Mouse (Mus musculus): ENCODE results near the gene Cd3eap.
A peak's percentile ranks its signal among the peaks of the same experiment; 100 is the strongest.

Gene Cd3eap

DNA sequence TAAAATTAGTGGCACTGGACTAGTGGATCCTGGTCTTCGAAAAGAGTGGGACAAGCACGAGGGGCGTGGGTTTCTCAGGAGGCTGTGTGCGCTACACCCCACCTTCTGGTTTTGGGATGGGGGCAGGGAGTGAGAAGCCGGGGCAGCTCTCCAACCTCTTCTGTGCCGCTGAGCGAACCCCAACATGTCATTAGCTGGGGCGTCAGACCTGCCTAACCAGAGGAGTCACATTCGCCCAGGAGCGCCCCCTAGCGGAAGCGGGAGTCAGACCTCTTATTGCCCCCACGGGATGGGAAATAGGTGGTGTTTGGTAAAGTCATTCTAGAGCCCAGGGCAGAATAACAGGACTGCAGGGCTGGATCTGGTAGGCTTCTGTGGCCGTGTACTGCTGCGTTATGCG is 2.4 kb upstream of the Cd3eap start:
- no peak for DNase-seq (ENCODE audit: low spot score)

DNA sequence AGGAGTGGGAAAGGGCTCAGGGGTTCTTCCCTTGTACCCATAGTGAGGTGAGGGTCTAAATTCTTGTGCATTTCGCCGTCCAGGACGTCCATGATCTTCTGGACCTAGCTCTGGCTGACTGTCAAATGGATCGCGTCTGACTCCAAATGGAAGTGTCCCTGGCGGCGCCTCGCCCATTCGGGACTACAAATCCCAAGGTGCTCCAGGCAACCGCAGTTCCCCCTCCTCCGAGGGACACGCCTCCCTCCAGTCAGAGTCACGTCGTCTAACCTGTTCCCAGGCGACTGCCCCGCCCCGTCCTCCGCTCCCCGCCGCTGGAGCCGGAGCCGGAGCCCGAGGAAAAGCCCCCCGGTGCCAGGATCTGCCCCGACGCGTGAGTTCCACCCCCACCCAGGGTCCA is 1.7 kb upstream of the Cd3eap start:
- peak; percentile 88 for DNase-seq (ENCODE audit: low spot score)

- peak; percentile 87 for DNase-seq (ENCODE audit: low spot score)
These were observed 784 bp upstream of the Cd3eap start for GRCm38 (mm10) chr7:19359892-19360641.

DNA sequence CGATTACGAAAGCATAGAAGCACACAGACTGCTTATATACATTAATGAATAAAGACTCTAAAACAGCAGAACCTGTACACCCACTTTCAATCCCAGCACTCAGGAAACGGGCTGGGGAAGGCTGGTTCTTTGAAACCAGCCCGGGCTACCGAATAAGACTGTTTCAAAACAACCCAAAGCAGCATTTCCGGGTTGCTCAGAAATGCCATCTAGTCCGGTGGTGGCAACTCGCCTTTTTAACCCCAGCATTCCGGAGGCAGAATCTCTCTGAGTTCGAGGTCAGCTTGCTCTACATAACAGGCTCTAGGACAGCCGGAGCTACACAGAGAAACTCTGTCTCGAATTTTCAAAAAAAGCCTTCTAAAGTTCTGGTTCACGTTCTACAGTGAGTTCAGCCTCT is 649 bp downstream of the Cd3eap start:
- DNase-seq (ENCODE audit: low spot score) = no peak

DNA sequence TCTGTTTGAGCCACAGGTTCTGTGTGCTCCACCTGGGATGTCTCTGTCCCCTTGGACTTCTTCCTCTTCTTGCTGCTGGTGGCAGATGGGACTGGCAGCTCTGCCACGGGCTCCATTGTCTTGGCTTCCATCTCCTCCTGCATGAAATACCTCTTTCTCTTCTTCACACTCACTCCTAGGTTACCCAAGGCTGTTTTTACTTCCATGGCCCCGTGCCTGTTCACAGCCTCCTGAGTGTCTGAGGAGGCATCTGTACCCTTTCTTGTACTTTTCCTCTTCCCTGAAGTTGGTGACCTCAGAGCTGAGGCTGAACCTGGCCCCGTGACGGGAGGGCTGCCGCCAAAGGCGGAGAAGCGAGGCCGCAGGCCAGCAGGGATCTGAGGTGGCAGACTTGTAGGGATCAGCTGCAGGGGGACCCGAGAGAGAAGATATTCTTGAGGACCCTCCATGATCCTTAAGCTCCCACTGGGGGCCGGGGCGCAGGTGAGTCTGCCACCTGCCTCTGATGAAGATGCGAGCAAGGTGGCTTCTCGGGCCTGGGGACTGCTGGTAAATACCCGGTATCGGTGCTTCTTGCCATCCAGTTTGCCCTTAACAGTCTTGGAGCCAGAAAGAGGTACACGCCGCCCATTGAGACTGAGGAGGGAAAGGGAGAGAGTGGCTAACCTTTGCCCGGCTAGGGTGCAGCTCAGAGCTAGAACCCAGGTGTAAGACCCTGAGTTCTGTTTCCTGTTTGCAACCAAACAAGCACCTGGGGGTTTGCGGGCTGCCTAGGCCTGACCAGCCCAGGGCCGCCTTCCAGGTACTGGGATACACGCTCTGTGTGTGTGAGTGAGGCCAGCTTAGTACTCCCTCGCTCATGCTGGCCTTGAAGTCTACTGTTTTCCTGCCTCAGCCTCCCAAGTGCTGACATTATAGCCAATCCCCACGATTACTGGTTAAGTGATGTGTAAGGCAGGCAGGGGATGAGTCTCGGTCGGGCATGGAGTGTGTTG is 1.6 kb downstream of the Cd3eap start:
- DNase-seq (ENCODE audit: low spot score) = no peak

- DNase-seq (ENCODE audit: low spot score) = no peak
These were observed 3.0 kb downstream of the Cd3eap start for GRCm38 (mm10) chr7:19356311-19356710.

GRCm38 (mm10) chr7:19354991-19355390 is 4.3 kb downstream of the Cd3eap start:
- no peak for DNase-seq (ENCODE audit: low spot score)

DNA sequence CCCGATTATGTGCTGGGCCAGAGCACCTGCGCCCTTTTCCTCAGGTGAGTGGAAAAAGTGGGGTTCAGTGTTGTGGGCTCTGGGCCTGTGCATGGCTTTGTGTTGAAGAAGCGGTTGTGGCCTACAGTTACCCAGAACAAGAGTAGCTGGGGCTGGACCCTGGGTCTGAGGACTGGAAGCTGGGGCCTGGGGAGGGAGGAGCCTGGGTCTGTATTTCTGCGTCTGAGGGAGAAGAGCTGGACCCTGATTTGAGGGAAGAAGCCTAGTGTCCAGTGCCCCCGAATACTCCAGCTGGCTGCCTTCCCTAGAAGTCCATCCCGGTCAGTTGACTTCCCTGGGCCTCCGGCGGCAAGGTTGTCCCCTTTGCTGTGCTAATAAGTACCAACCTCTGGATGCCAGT is 9.1 kb downstream of the Cd3eap start:
- DNase-seq (ENCODE audit: low spot score) = no peak

- DNase-seq (ENCODE audit: low spot score) = no peak
These were observed 9.9 kb downstream of the Cd3eap start for GRCm38 (mm10) chr7:19349188-19349915.

GRCm38 (mm10) chr7:19344938-19345471 is 14.3 kb downstream of the Cd3eap start:
- peak; percentile 98 for DNase-seq (ENCODE audit: low spot score)

DNA sequence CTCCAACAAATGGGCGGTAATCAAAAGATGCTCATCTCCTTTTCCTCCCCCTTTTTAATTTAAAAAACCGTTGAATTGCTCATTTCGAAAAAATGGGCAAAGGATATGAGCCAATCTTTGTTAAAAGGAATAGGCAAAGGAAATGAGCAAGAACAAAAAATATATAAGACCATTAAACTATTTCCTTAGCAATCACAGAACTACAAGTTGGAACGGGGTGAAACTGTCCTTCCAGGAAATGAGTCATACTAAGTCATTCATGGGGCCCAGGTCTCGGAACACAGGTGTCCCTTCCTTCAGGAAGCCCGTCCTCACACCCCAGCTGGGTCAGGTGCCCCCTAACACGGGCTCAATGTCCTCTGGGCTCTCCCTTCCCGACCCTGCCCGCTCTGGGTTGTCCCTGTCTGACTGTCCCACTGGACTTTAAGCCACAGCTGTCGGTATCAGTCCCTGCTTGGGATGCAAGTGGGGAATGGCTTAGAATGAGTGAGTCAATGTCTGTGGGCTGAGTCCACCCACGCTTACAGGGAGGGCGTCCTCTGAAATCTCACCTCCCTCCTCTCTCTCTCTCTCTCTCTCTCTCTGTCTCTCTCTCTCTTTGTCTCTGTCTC is 14.9 kb downstream of the Cd3eap start, which contains the start of gene Ercc1:
TSS of gene Ercc1 (plus strand) at position 542 of the 611 bp plus-strand sequence.
- DNase-seq (ENCODE audit: low spot score) = no peak

GRCm38 (mm10) chr7:19343210-19343808 is 16.0 kb downstream of the Cd3eap start:
- DNase-seq (ENCODE audit: low spot score) = no peak

DNA sequence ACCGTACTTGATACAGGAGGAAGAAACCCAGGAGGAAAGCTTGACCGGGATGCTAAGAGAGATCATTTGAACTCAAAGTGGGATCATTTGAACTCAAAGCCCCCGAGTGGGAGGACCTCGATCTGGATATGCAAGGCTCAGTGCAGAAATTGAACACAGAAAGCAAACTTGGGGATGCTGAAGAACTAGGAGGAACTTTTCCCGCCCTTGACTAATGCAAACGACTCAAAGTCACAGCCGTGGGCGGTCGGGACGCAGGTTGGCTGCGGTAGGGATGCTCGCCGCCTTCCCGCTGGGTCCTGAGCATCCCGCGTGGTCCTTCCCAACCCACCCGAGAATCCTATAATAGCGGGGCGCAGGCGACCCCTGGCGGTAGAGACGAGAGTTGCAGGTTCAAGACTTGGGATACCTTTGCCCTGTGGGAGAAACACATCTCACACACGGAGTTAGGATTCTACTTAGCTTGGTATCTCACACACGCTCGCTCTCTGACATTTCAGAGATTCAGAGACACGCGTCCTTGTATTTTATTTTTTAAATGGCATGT is 16.7 kb downstream of the Cd3eap start:
- peak; percentile 67 for DNase-seq (ENCODE audit: low spot score)

GRCm38 (mm10) chr7:19341761-19342409 is 17.4 kb downstream of the Cd3eap start:
- no peak for DNase-seq (ENCODE audit: low spot score)

DNA sequence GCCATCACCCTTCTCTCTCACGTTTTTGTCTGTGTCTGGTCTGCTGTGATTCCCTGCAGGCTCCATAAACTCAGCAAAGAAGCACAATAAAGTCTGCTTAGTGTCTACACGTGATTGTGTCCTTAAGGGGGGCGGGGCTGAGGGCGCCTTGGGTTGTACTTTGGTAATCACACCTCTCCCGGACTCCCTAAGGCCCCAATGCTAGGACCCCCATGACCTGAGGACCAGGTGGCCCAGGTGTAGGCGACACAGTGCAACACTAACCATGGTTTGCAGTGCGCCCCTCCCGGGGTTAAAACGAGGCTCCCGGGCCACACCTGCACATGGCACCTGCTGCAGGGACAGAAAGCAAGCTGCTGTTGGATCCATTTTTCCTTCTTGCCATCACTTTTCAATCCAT is 18.0 kb downstream of the Cd3eap start:
- no peak for DNase-seq (ENCODE audit: low spot score)

GRCm38 (mm10) chr7:19338596-19338995 is 20.7 kb downstream of the Cd3eap start:
- DNase-seq (ENCODE audit: low spot score) = no peak

DNA sequence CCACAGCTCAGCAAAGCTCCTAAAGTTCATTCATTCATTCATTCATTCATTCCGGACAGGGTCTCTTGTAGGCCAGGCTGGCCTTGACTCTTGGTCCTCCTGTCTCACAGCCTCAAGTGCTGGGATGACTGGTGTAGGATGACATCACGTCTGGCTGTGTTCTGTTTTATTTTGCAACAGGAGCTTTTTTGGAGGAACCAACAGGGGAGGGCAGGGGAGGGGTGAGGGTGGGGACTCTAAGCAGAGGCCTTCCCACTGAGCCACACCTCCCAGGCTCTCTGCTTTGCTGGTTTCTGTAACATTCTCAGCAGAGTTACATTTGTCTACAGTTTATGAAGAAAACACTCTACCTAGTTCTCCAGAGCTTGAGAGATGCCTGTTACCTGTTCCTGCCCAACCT is 21.2 kb downstream of the Cd3eap start:
- no peak for DNase-seq (ENCODE audit: low spot score)

DNA sequence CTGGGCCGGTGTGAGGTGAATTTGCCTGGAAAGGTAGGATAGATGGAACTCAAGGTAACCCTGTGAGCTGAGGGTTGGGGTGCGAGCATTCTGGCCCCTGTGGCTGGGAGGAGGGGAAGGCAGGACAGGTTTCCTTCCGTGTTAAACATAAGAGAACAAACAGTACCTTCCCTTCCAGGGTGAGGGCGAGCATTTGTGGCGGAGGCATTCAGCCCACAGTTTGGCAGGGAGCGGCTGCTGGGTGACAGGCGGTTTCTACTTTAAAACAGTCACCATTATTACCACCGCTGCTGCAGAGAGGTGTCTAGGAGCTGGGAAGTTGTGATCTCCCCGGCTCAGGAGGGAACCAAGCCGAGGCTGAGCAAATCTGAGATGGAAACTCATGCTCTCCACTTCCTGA is 22.2 kb downstream of the Cd3eap start:
- DNase-seq (ENCODE audit: low spot score) = no peak

GRCm38 (mm10) chr7:19335583-19335982 is 23.7 kb downstream of the Cd3eap start:
- DNase-seq (ENCODE audit: low spot score) = no peak

GRCm38 (mm10) chr7:19332709-19333352 is 26.5 kb downstream of the Cd3eap start:
- peak; percentile 68 for DNase-seq (ENCODE audit: low spot score)
